Mouse (Mus musculus) monocyte, adult 5-6 weeks (primary cell): ENCODE data around the gene Ly75. TPM values are rescaled to one million over a fixed set of nuclear protein-coding genes. Genes with fewer than 3 reads are reported as not detected.

Source experiments
- ATAC-seq: fragments of 153-309, 156-312 bp; replicated peaks from 2 replicates; pipeline ENCODE4 v1.8.0; 2017; ENCODE audit warnings: mild to moderate bottlenecking; ENCODE audit not compliant: low TSS enrichment, insufficient number of reproducible peaks, severe bottlenecking, poor library complexity, low FRiP score
- total RNA-seq: library from RNA; stranded (forward); fragments of 200-1000, 200-491, 200-594 nt; gene quantifications from 3 replicates; pipeline ENCODE4 v1.2.3, GENCODE M21; 2017

Gene Ly75
- total RNA-seq, 1 experiment from 2014 or later: 4.9 TPM

- ATAC-seq: no peak
Measured at GRCm38 (mm10) chr2:60269856-60270479, 113.1 kb downstream of the Ly75 start.

DNA sequence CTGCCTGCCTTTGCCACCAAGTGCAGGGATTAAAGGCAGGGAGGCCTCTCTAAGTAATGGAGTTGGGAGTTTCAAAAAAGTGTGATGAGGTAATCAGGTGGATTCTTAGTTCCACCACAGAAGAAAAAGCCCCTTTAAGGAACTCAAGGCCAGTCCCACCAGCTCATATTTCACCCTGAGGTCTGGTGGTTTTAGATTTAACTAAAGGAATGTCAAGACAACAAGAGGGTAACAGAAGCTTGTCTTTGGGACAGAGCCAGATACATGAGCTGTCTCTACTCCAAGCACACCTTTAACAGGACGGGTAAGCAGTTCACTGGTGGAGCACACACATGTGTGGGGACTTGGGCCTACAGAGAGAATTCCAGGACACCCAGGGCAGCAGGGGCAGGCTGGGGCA is 115.5 kb downstream of the Ly75 start:
- ATAC-seq: no peak

DNA sequence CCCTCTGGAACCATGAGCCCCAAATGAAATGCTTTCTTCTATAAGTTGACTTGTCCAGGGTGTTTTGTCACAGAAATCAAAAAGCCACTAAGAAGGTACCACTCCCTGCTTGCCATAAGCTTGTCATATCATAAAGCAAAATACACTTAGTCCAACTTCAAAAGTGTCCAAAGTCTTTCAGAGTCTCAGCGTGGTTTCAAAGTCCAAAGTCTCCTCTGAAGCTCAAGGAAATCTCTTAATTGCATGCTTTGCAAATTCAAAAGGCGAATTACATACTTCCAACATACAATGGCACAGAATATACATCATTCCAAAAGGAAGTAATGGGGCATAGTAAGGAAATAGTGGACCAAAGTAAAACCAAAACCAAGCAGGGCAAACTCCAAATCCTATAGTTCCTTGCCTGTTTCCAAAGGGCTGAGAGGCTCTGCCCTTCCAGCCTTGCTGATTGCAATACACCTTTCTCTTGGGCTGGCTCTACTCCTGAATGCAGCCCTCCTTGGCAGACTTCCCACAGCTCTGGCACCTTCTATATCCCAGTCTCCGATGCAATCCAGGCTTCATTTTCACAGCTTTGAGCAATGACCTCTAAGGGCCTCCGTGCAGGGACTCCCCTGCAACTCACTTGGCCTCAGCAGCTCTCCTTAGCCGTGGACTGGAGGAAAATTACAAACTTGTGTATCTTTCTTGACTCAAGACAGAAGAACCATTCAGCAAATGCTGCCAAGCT is 122.3 kb downstream of the Ly75 start:
- no peak for ATAC-seq

GRCm38 (mm10) chr2:60259186-60259585 is 123.9 kb downstream of the Ly75 start:
- ATAC-seq: no peak

DNA sequence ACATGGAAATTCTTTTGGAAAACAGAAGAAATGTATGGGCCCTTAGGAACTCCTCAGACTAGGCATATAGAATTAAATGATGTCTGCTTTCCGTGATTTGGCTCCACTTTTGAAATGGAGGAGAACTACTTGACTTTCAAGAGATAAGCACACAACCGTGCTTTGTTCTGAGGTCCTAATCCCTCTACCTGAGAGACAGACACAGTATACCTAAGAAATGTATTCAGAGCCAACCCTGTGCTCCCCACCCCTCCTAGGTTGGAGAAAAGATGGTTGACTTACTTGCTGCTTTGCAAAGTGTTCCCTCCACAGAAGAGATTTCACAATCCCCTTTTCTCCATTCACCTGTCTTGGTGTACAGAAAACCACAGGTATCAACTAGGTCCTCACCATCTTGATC is 126.4 kb downstream of the Ly75 start:
- no peak for ATAC-seq

DNA sequence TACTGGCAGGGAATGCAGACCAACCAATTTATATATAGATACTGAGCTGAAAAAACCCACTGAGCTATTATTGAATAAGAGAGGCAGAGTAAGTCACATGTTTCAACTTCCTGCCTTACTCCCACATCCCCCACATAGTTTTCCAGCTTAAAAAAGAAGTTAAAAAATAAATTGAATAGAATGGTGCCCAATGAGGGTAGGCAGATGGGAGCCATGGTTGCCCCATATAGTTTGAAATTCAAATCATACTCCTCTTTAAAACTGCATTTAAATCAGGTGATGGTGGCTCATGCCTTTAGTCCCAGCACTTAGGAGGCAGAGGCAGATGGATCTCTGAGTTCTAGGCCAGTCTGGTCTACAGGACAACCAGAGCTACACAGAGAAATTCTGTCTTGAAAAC is 129.6 kb downstream of the Ly75 start:
- ATAC-seq: no peak

DNA sequence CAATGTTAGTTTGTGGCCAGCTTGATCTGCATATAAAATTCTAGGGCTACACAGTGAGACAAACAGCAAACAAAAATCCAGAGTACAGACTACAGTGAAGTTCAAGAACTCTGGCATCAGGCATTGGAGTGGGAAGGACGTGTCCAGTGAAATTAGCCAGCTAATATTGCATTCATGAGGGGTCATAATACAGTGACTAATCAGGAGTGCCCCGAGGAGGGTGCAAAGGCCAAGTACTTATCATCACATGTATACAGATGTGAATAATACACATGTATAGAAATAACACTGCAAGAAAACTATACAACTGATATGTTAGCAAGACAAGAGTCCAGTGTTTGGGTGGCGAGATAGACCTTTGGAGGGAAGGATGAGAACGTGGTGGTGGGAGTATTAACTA is 130.3 kb downstream of the Ly75 start:
- ATAC-seq: no peak

Other genes with a start within 250 kb of the Ly75 start
- 125 to 210 TPM (median 148 TPM) in 3 replicates for gene Baz2b, start 173.5 kb downstream of the Ly75 start, total RNA-seq
- gene March7, start 173.4 kb downstream of the Ly75 start, total RNA-seq: 234 to 384 TPM (median 306 TPM) in 3 replicates
- gene Cd302, start 98.8 kb downstream of the Ly75 start, total RNA-seq: 17.9 to 44.5 TPM (median 30.5 TPM) in 3 replicates
- not detected in 3 replicates for gene Pla2r1, start 170.0 kb upstream of the Ly75 start, total RNA-seq